Mouse (Mus musculus): ENCODE data around the gene Chp2.

- TF ChIP-seq E2F4 (IDR thresholded peaks at IDR 0.05; ENCODE audit: insufficient read depth) (no peak), POLR2A (IDR thresholded peaks at IDR 0.05; ENCODE audit: insufficient read length, low read depth) (no peak), MYOG (IDR thresholded peaks at IDR 0.05; ENCODE audit: control insufficient read depth in 1 of 3, insufficient read depth in 1 of 3, insufficient read length in 2 of 3, low read depth in 2 of 3) (no peak), CEBPB (IDR thresholded peaks at IDR 0.05; ENCODE audit: insufficient read depth, poor library complexity, severe bottlenecking) (no peak), MAX (IDR thresholded peaks at IDR 0.05; ENCODE audit: low read depth) (no peak), TCF12 (IDR thresholded peaks at IDR 0.05; ENCODE audit: insufficient read depth, poor library complexity, severe bottlenecking) (no peak), SRF (IDR thresholded peaks at IDR 0.05; ENCODE audit: control insufficient read depth, insufficient read length, low read depth) (no peak), POLR2AphosphoS2 (IDR thresholded peaks at IDR 0.05; ENCODE audit: insufficient read length, low read depth) (no peak), MYOD1 (IDR thresholded peaks at IDR 0.05; ENCODE audit: control insufficient read depth in 1 of 3, insufficient read length in 2 of 3, low read depth in 2 of 3) (no peak), USF1 (IDR thresholded peaks at IDR 0.05; ENCODE audit: low read depth) (no peak), REST (IDR thresholded peaks at IDR 0.05; ENCODE audit: insufficient read depth, insufficient read length) (no peak)
These were observed 33.3 kb upstream of the Chp2 start, which contains the start of gene Ern2 for GRCm38 (mm10) chr7:122186043-122186442.
